Mouse (Mus musculus) midbrain, embryonic 14.5 days (tissue): ENCODE data around the gene Mdga2. TPM values are rescaled to one million over a fixed set of nuclear protein-coding genes. Genes with fewer than 3 reads are reported as not detected.

Experiments used
- ATAC-seq: fragments of 200-750 bp; cut with Nextera tagmentation; 2 replicates; pipeline ENCODE4 v1.8.0; 2017; ENCODE audit warnings: moderate number of reproducible peaks, moderate library complexity; ENCODE audit not compliant: low FRiP score, low TSS enrichment
- DNase-seq: peaks from one replicate; pipeline ENCODE4 v3.0.0-alpha.2; 2015
- H3K27ac ChIP-seq: fragments of 300-500 bp; sonication (generic); replicated peaks from 2 replicates; pipeline ENCODE4 v1.5.1; 2014; ENCODE audit warnings: mild to moderate bottlenecking, low read depth, low read length, moderate library complexity
- H3K27me3 ChIP-seq: fragments of 300-500 bp; sonication (generic); 2 replicates; pipeline ENCODE4 v1.6.1; 2014; ENCODE audit warnings: low read length, control low read depth, mixed read lengths; ENCODE audit not compliant: control insufficient read depth, insufficient read depth
- H3K36me3 ChIP-seq: fragments of 300-500 bp; sonication (generic); 2 replicates; pipeline ENCODE4 v1.6.1; 2014; ENCODE audit warnings: low read length, control low read depth; ENCODE audit not compliant: control insufficient read depth, insufficient read depth
- H3K4me1 ChIP-seq: fragments of 300-500 bp; sonication (generic); 2 replicates; pipeline ENCODE4 v1.6.1; 2014; ENCODE audit warnings: mild to moderate bottlenecking, antibody characterized with exemption, low read length, control low read depth; ENCODE audit not compliant: control insufficient read depth, insufficient read depth
- H3K4me2 ChIP-seq: fragments of 300-500 bp; sonication (generic); 2 replicates; pipeline ENCODE4 v1.6.1; 2014; ENCODE audit warnings: mild to moderate bottlenecking, low read length, moderate library complexity
- H3K4me3 ChIP-seq: fragments of 300-500 bp; sonication (generic); replicated peaks from 2 replicates; pipeline ENCODE4 v1.5.1; 2014; ENCODE audit warnings: low read depth, low read length
- H3K9ac ChIP-seq: fragments of 300-500 bp; sonication (generic); replicated peaks from 2 replicates; pipeline ENCODE4 v1.6.1; 2014; ENCODE audit warnings: mild to moderate bottlenecking, low read length, moderate library complexity
- H3K9me3 ChIP-seq: fragments of 300-500 bp; sonication (generic); 2 replicates; pipeline ENCODE4 v1.6.1; 2016; ENCODE audit warnings: low read length, control low read depth, mixed read lengths; ENCODE audit not compliant: control insufficient read depth
- WGBS: fragments of 180-500 bp; shearing (Covaris S2); extraction: QIAGEN DNeasy Blood & Tissue Kit; methylation state at CpG from one replicate; pipeline ENCODE4 v1.1.7; 2014; 5-methylcytosine and 5-hydroxymethylcytosine counted together
- polyA plus RNA-seq: library from polyadenylated mRNA; unstranded; fragments of >200 nt; fragmentation: Nextera tagmentation; extraction: Ambion mirVana; gene quantifications from 2 replicates; pipeline ENCODE4 v1.2.1, GENCODE M21; 2014

Mdga2 gene
- polyA plus RNA-seq, 1 experiment from 2014 or later: 25.1 TPM

DNA sequence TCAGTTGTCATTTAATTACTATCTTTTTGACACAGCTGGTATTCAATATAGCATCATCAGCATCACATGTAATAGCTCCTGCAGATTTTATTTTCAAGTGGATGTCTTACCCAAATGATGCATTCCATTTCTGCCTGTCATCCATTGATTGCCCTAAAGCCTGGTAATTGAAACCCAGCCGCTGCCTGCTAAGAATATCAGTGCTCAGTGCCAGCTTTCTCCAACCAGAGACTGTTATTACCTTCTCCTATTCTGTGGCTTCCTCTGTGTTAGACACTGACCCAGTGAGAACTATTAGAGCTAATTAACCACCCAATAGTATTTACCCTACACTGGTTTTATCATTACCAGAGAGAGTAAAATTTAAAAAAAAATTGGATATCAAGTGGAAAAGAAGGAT is 333.7 kb downstream of the Mdga2 start:
- no peaks in the 10 kb centered on the region for H3K4me1 ChIP-seq
- no peak overlapping the region for H3K9ac ChIP-seq
- DNase-seq (peak; percentile 24), ATAC-seq (no peak)
- H3K4me3 ChIP-seq: no peak overlapping the region
- no peak overlapping the region for H3K4me2 ChIP-seq
- WGBS: 66% methylated on average over 1 of the region's 1 CpGs
- no peaks in the 10 kb centered on the region for H3K36me3 ChIP-seq
- no peaks in the 10 kb centered on the region for H3K27me3 ChIP-seq
- no peak overlapping the region for H3K27ac ChIP-seq
- H3K9me3 ChIP-seq: no peaks in the 10 kb centered on the region

DNA sequence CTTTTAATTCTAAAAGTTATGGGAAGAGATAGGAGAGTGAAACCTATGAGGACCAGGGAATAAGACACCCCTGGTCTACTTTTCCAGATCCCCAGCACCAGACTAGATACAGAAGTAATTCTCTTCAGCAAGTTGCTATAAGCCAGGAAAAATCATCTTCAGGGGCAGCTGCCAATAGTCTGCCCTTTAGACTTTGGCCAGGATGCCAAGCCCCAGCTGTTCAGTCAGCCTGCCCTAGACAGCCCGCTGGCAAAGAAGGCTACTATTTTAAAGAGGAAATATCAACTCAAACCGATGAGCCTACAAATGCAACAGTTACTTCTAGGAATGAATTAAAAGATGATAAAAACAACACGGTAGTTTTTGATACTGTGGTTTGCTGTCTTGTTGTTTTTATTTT is 356.1 kb downstream of the Mdga2 start:
- Histone ChIP-seq H3K4me2 (no peak overlapping the region), H3K9ac (no peak overlapping the region), H3K4me1 (no peaks in the 10 kb centered on the region), H3K36me3 (no peaks in the 10 kb centered on the region), H3K27ac (no peak overlapping the region), H3K9me3 (no peaks in the 10 kb centered on the region), H3K4me3 (no peak overlapping the region), H3K27me3 (no peaks in the 10 kb centered on the region)
- 87% methylated on average over 3 of the region's 3 CpGs for WGBS
- no peak for ATAC-seq
- DNase-seq: no peak

DNA sequence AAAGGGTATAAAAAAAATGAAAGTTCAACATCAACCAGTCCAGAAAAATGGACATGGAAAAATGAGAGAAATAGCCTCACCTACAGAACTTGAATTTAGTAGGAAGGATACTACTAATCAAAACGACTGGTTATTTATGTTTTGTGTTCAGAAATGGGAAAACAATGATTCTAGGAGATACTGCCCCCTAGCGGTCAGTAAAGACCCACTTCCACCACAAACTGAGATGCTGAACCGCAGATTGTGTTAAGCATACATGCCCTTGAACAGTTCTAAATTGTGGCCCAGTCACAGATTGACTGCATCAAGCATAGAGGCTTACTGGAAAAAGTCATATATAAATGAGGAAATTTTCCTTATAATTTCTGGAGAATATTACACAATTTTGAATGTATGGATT is 369.2 kb downstream of the Mdga2 start:
- DNase-seq: peak; percentile 63
- no peak overlapping the region for H3K4me3 ChIP-seq
- ATAC-seq: no peak
- H3K4me1 ChIP-seq: no peaks in the 10 kb centered on the region
- 30% methylated on average over 3 of the region's 3 CpGs for WGBS
- H3K9ac ChIP-seq: no peak overlapping the region
- H3K9me3 ChIP-seq: no peaks in the 10 kb centered on the region
- H3K27ac ChIP-seq: no peak overlapping the region
- no peaks in the 10 kb centered on the region for H3K36me3 ChIP-seq
- no peak overlapping the region for H3K4me2 ChIP-seq
- H3K27me3 ChIP-seq: no peaks in the 10 kb centered on the region

DNA sequence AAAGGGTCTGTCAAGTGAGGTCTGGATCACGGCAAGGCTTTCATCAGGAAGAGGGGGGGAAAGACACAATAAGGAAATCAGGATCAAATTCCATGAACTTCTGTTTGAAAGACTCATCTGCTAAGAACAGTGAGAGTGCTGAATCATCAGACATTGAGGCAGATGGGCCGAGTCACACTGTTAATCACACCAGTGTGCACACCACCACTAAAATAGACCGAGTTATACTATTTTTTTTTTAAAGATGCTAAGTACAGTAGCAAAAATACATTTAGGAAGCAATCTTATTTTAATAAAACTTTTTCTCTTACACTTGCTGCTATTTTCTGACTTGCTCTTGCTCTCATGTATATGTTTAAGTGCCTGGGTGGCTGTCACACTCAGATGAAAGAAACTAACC is 382.0 kb downstream of the Mdga2 start:
- no peak overlapping the region for H3K9ac ChIP-seq
- no peak overlapping the region for H3K4me2 ChIP-seq
- H3K27ac ChIP-seq: no peak overlapping the region
- DNase-seq (no peak), ATAC-seq (no peak)
- no peaks in the 10 kb centered on the region for H3K27me3 ChIP-seq
- H3K36me3 ChIP-seq: no peaks in the 10 kb centered on the region
- 60% methylated on average over 3 of the region's 3 CpGs for WGBS
- H3K4me1 ChIP-seq: no peaks in the 10 kb centered on the region
- no peak overlapping the region for H3K4me3 ChIP-seq
- no peaks in the 10 kb centered on the region for H3K9me3 ChIP-seq

DNA sequence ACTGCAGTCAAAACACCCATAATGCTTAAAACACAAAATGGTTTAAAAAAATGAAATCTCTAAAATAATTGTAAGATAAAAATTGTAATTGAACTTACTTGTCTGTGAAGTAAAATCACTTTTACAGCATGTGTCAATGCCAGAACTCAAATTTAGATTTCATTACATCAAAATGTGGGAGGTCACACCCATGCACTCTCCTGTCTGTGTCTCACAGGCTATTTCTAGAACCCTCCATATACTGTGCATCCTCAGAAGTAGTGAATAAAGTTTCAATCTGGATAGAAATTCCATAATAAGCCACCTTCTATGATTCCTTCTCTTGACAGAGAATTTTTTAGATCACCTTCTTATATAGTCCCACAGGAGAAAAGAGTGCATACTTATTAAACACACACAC is 466.7 kb downstream of the Mdga2 start:
- no peaks in the 10 kb centered on the region for H3K4me1 ChIP-seq
- no peak overlapping the region for H3K4me3 ChIP-seq
- no peak overlapping the region for H3K9ac ChIP-seq
- ATAC-seq (no peak), DNase-seq (no peak)
- no peak overlapping the region for H3K4me2 ChIP-seq
- no peaks in the 10 kb centered on the region for H3K27me3 ChIP-seq
- no peaks in the 10 kb centered on the region for H3K9me3 ChIP-seq
- no peak overlapping the region for H3K27ac ChIP-seq
- no peaks in the 10 kb centered on the region for H3K36me3 ChIP-seq

DNA sequence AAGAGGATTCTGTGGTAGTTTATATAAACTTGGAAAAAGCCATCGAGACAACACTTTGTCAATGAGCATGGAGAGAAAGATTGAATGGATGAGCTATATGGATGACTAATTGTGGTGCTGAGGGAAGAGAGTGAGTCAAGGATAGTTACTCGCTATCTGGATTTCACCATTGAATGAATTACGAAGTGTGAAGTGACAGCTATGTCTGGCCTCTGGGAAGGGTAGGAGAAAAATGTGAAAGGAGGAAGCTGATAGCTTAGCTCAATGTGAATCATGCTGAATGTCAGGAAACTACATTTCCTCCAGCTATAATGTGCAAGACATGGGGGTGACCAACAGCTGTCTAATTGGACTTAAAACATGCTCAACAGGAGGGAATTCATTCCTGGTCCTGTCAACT is 487.8 kb downstream of the Mdga2 start:
- H3K9me3 ChIP-seq: no peaks in the 10 kb centered on the region
- WGBS: 70% methylated on average over 3 of the region's 3 CpGs
- no peaks in the 10 kb centered on the region for H3K27me3 ChIP-seq
- H3K4me1 ChIP-seq: no peaks in the 10 kb centered on the region
- ATAC-seq (no peak), DNase-seq (no peak)
- H3K4me3 ChIP-seq: no peak overlapping the region
- no peak overlapping the region for H3K4me2 ChIP-seq
- H3K9ac ChIP-seq: no peak overlapping the region
- no peaks in the 10 kb centered on the region for H3K36me3 ChIP-seq
- H3K27ac ChIP-seq: no peak overlapping the region

DNA sequence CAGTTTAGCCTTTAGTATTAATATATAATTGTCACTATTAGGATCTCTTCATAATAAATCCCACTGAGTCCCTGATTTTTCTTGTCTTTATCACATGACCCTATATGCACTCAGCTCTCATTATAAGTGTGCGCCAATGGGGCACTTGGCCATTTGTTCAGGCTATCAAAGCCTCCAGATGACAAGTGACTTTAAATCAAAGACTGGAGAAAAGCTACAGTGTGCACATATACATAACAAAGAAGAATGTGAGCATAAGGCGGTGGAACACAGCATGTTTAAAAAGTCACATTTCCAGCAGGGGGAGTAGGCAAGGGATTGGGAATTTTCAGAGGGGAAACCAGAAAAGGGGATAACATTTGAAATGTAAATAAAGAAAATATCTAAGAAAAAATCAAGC is 497.9 kb downstream of the Mdga2 start:
- H3K4me2 ChIP-seq: no peak overlapping the region
- 9% methylated on average over 2 of the region's 2 CpGs for WGBS
- H3K36me3 ChIP-seq: no peaks in the 10 kb centered on the region
- no peak overlapping the region for H3K4me3 ChIP-seq
- H3K27me3 ChIP-seq: no peaks in the 10 kb centered on the region
- H3K4me1 ChIP-seq: no peaks in the 10 kb centered on the region
- ATAC-seq (peak; percentile 78; the same call in 1 of the 2 replicates), DNase-seq (peak; percentile 54)
- H3K9me3 ChIP-seq: no peaks in the 10 kb centered on the region
- H3K9ac ChIP-seq: no peak overlapping the region
- H3K27ac ChIP-seq: no peak overlapping the region

DNA sequence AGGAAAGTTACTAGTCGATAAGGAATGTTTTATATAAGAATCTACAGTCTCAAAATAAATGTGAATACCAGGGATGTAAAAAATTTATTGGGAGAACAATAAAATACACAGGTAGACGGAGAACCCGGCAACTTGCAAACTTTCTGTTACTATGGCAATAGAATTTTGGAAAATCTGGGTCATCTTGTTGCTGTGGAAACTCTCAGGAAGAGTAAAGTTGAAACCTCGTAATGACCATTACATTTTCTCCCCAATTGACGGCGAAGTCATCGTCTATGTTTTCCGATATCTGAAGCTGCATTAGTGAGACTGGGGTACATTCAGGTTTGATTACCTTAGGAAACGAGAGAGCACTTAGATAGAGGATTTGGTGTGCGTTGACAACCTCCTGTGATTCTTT is 514.0 kb downstream of the Mdga2 start:
- 85% methylated on average over 10 of the region's 10 CpGs for WGBS

DNA sequence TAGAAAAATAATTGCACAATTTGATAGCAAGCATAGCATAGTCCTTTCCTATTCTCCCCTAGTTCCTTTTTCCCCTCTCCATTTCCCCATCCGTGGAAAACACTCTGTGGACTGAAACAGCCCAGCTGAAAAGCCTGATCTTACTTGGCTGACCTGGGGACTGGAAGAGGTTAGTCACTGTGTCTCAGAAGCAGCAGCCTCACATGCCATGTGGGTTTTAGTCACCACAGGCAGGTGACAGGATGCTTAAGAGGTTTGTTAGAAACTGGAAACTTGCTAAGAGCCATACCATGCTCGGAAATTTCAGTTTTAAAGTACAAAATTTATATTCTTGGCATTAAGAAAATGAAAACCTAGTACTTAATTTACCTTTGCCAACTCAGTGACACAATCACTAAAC is 514.9 kb downstream of the Mdga2 start:
- Histone ChIP-seq H3K4me2 (no peak overlapping the region), H3K27ac (no peak overlapping the region), H3K4me1 (no peaks in the 10 kb centered on the region), H3K9ac (no peak overlapping the region), H3K9me3 (no peaks in the 10 kb centered on the region), H3K4me3 (no peak overlapping the region), H3K27me3 (no peaks in the 10 kb centered on the region), H3K36me3 (no peaks in the 10 kb centered on the region)
- ATAC-seq: no peak
- 25% methylated on average over 2 of the region's 2 CpGs for WGBS
- no peak for DNase-seq

More for the DNA sequence above, 514.0 kb downstream of the Mdga2 start:
- no peaks in the 10 kb centered on the region for H3K27me3 ChIP-seq
- DNase-seq (no peak), ATAC-seq (no peak)
- H3K4me1 ChIP-seq: no peaks in the 10 kb centered on the region
- H3K27ac ChIP-seq: no peak overlapping the region
- no peak overlapping the region for H3K9ac ChIP-seq
- H3K9me3 ChIP-seq: no peaks in the 10 kb centered on the region
- H3K4me2 ChIP-seq: no peak overlapping the region
- H3K4me3 ChIP-seq: no peak overlapping the region
- H3K36me3 ChIP-seq: no peaks in the 10 kb centered on the region
